Mouse (Mus musculus) small intestine, adult 2 months (tissue): ENCODE measurements around the gene Rdh7. TPM values are rescaled to one million over a fixed set of nuclear protein-coding genes. Genes with fewer than 3 reads are reported as not detected.
"Not testable (repeated sequence)": the region's sequence is repeated elsewhere in the genome, so short reads cannot be mapped to it uniquely, and the experiment has no call there.

ENCODE experiments used
- H3K27ac ChIP-seq: fragments of 200-500 bp; 2 replicates; pipeline ENCODE4 v1.5.1; 2012; ENCODE audit warnings: low read depth, low read length, control low read depth, inconsistent platforms; ENCODE audit not compliant: insufficient read depth
- H3K27me3 ChIP-seq: fragments of 200-500 bp; 2 replicates; pipeline ENCODE4 v1.6.1; 2012; ENCODE audit warnings: mild to moderate bottlenecking, moderate library complexity, low read length, inconsistent platforms; ENCODE audit not compliant: control insufficient read depth, insufficient read depth
- H3K36me3 ChIP-seq: fragments of 200-500 bp; 2 replicates; pipeline ENCODE4 v1.6.1; 2012; ENCODE audit warnings: mild to moderate bottlenecking, low read length, control low read depth, inconsistent platforms; ENCODE audit not compliant: control insufficient read depth, insufficient read depth
- H3K4me1 ChIP-seq: fragments of 200-500 bp; 2 replicates; pipeline ENCODE4 v1.6.1; 2012; ENCODE audit warnings: low read length, inconsistent platforms, mixed read lengths; ENCODE audit not compliant: control insufficient read depth, insufficient read depth, insufficient read length
- H3K4me3 ChIP-seq: fragments of 200-500 bp; 2 replicates; pipeline ENCODE4 v1.5.1; 2012; ENCODE audit warnings: low read depth, mild to moderate bottlenecking, control low read depth, inconsistent platforms, low read length, moderate library complexity
- CTCF ChIP-seq: fragments of 200-500 bp; IDR thresholded peaks from 2 replicates; pipeline ENCODE4 v1.5.1; 2012; ENCODE audit warnings: low read depth, mild to moderate bottlenecking, control low read depth, inconsistent platforms, low read length, moderate library complexity, mixed read lengths; ENCODE audit not compliant: insufficient replicate concordance, insufficient read length; ENCODE audit errors: extremely low read depth
- POLR2A ChIP-seq: fragments of 200-500 bp; IDR thresholded peaks from 2 replicates; pipeline ENCODE4 v1.6.1; 2012; ENCODE audit warnings: low read depth, mild to moderate bottlenecking, control low read depth, inconsistent platforms, low read length, moderate library complexity
- WGBS: fragments of 180-500 bp; shearing (Covaris S2); methylation state at CpG from one replicate; pipeline ENCODE4 v1.1.7; 2018; 5-methylcytosine and 5-hydroxymethylcytosine counted together
- polyA plus RNA-seq: library from polyadenylated mRNA; depleted of rRNA; stranded (reverse); fragments of >200 nt; gene quantifications from 2 replicates; pipeline ENCODE4 v1.2.3, GENCODE M21; 2012

Rdh7 gene
- polyA plus RNA-seq, 1 experiment: 73.0 TPM

DNA sequence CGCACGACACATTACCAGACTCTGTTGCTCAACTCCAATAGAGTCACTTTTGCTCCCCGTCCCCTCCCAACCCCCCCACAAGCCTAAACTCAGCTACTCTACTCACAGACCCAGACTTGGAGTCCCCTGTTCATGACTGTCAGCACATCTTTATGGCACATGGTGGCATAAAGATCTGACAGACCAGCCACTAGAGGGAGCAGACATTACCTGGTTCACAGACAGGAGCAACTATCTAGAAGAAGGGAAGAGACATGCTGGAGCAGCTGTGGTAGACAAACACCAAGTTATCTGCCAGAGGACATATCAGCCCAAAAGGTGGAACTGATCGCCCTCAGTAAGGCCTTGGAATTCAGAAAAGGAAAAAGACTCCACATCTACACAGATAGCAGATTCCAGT is 16.1 kb downstream of the Rdh7 start:
- Histone ChIP-seq H3K27ac (no peak overlapping the region), H3K36me3 (no peaks in the 10 kb centered on the region), H3K27me3 (no peaks in the 10 kb centered on the region), H3K4me1 (peaks cover 3% of the 10 kb centered on the region; the same call in 1 of the 2 replicates), H3K4me3 (no peak overlapping the region)
- WGBS: 74% methylated on average over 4 of the region's 4 CpGs
- TF ChIP-seq POLR2A: no peak
- peak; percentile 40; the same call in 1 of the 2 replicates for TF ChIP-seq CTCF

DNA sequence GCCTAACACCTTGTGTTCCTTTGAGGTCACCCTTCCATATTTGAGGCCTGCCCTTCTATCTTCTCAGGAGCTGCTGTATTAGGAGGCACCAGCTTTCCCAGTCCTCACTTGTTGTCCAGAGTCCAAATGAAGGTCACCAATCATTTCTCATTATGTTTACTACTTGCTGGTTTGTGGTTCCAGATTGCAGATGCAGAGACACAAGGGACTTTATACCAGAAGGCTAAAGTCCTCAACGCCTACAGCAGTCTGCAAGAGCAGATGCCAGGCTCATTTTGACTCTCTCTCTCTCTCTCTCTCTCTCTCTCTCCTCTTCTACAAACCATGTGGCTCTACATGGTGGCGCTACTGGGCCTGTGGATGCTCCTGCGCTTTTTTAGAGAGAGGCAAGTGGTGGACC is 22.4 kb downstream of the Rdh7 start, which contains the start of gene Rdh16f2:
Gene Rdh16f2, plus strand, starts transcription at position 243 of the 400 bp plus-strand sequence.
- Histone ChIP-seq H3K27me3 (no peaks in the 10 kb centered on the region), H3K36me3 (no peaks in the 10 kb centered on the region), H3K27ac (peak within 1 kb of the TSS; percentile 12; the same call in 1 of the 2 replicates), H3K4me3 (no peak within 1 kb of the TSS), H3K4me1 (peaks cover 13% of the 10 kb centered on the region; the same call in 1 of the 2 replicates)
- TF ChIP-seq CTCF: no peak
- no peak for TF ChIP-seq POLR2A
- WGBS: 72% methylated on average over 3 of the region's 3 CpGs

DNA sequence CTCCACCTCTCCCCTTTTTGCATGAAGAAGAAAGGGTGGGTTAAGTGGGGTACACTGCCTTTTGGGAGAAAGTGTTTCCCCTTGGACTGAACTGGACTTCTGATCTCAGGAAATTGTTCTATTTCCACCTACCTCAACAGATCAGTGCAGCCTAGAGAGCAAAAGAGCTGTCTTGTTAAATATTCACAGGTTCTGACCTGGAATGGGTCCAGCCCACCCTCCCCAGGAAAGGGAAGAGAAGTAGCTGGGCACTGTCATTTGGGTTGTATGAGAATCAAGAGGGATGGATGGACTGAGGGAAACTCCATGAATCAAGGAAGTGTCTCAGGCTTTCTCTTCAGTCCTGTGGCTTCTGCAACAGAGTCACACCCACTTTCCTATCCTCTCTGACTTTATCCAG is 23.7 kb downstream of the Rdh7 start:
- Histone ChIP-seq H3K4me3 (no peak overlapping the region), H3K36me3 (no peaks in the 10 kb centered on the region), H3K27ac (no peak overlapping the region), H3K27me3 (no peaks in the 10 kb centered on the region), H3K4me1 (peaks cover 13% of the 10 kb centered on the region; the same call in 1 of the 2 replicates)
- TF ChIP-seq CTCF (no peak), POLR2A (no peak)

DNA sequence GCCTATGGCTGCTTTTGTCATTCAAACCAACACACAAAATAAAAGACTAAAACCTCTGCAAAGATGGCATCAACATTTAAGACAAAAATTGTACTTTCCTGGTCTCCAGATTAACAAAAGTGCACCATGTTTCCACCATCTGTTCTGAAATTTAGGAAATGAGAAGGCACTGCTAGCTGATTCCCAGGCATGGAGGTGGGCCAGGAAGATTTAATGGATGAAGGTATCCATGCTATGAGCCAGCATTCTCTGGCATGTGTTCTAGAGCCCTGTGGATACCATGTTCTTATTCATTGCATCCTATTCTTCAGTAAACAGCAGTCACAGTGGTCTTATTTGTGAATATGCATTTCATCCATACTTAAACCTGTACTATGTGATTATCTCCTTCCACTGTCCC is 32.2 kb downstream of the Rdh7 start:
- no peak overlapping the region for H3K27ac ChIP-seq
- no peaks in the 10 kb centered on the region for H3K36me3 ChIP-seq
- no peaks in the 10 kb centered on the region for H3K27me3 ChIP-seq
- no peaks in the 10 kb centered on the region for H3K4me1 ChIP-seq
- TF ChIP-seq CTCF (no peak), POLR2A (no peak)
- no peak overlapping the region for H3K4me3 ChIP-seq

DNA sequence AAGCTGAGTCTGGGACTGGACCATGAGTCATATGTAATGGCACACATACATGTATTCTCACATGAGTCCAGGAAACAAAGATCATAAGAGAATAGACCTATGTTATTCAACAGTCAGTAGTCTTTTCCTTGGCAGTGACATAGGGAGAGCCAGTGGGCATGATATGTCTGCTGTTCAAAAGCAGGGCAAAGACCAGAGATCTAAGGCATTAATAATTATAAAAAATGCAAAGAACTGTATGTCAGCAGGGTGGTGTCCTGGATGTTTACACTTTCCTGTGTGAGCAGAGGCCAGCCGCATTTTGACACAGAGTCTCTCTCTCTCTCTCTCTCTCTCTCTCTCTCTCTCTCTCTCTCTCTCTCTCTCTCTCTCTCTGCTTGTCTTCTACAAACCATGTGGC is 39.0 kb downstream of the Rdh7 start, which contains the start of gene Rdh19:
Gene Rdh19, plus strand, starts transcription at position 301 of the 400 bp plus-strand sequence.
- no peaks in the 10 kb centered on the region for H3K27me3 ChIP-seq
- no peaks in the 10 kb centered on the region for H3K36me3 ChIP-seq
- no peak for TF ChIP-seq CTCF
- no peak for TF ChIP-seq POLR2A
- no peak within 1 kb of the TSS for H3K4me3 ChIP-seq
- no peak within 1 kb of the TSS for H3K27ac ChIP-seq
- WGBS: 50% methylated on average over 1 of the region's 1 CpGs
- 0 out of 2 replicates have a peak, but pooled peaks cover 2% of the 10 kb centered on the region for H3K4me1 ChIP-seq

DNA sequence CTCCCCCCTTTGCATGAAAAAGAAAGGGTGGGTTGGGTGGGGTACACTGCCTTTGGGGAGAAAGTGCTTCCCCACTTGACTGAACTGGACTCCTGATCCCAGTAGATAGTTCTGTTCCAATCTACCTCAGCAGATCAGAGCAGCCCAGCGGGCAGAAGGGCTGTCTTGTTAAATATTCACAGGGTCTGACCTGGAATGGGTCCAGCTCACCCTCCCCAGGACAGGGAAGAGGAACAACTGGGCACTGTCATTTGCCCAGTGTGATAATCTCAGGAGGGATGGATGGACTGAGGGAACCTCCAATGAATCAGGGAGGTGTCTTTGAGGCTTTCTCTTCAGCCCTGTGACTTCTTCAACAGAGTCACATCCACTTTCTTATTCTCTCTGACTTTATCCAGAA is 40.5 kb downstream of the Rdh7 start:
- TF ChIP-seq POLR2A (no peak), CTCF (no peak)
- 59% methylated on average over 1 of the region's 1 CpGs for WGBS
- H3K4me3 ChIP-seq: no peak overlapping the region
- 0 out of 2 replicates have a peak, but pooled peaks cover 2% of the 10 kb centered on the region for H3K4me1 ChIP-seq
- H3K27me3 ChIP-seq: no peaks in the 10 kb centered on the region
- no peak overlapping the region for H3K27ac ChIP-seq
- H3K36me3 ChIP-seq: no peaks in the 10 kb centered on the region

DNA sequence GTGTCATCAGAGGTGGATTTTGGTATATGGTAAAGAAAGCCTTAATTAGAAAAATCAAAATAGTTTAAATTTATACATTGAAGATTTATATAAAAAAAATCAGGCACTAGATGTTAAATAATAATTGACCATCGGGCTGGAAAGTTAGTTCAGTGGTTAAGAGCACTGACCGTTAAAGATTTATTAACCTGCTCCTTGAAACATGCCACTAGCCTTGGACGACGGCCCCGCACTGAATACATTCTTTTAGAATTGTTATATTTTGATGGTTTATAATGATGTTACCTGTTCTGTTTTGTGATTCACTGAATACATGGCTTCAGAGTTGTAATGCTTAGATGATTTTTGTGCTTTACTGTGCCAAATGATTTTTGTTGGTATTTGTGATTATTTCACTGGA is 42.7 kb downstream of the Rdh7 start:
- not testable (repeated sequence) for H3K27me3 ChIP-seq, H3K4me3 ChIP-seq, H3K4me1 ChIP-seq, H3K27ac ChIP-seq, H3K36me3 ChIP-seq
- WGBS: 93% methylated on average over 5 of the region's 5 CpGs

DNA sequence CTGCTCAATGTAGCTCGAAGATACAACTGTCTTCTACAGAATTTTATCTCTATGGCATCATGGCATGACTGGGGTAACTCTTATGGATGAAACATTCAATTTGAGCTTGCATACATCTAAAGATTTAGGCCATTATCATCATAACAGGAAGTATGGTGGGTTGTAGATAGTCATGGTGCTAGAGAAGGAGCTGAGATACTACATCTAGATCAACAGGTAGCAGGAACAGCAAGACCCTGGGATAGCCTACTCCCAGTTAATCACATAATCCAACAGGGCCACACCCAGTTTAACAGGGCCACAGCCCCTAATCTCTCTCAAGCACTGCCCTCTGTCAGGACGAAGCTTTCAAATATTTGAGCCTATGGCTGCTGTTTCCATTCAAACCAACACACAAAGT is 47.8 kb downstream of the Rdh7 start:
- WGBS: 79% methylated on average over 2 of the region's 2 CpGs
- H3K27ac ChIP-seq: no peak overlapping the region
- no peaks in the 10 kb centered on the region for H3K27me3 ChIP-seq
- H3K4me3 ChIP-seq: no peak overlapping the region
- no peak for TF ChIP-seq POLR2A
- TF ChIP-seq CTCF: no peak
- H3K4me1 ChIP-seq: no peaks in the 10 kb centered on the region
- H3K36me3 ChIP-seq: no peaks in the 10 kb centered on the region
